Mouse (Mus musculus): ENCODE data around the gene Hoxa9. TPM values are rescaled to one million over a fixed set of nuclear protein-coding genes. Genes with fewer than 3 reads are reported as not detected.

Hoxa9 gene
- total RNA-seq, 1 experiment: 1.4 TPM

- Histone ChIP-seq H3K4me3 (ENCODE audit: insufficient read depth in 1 of 2, low read depth in 1 of 2, low read length in 2 of 2, poor library complexity in 1 of 2, severe bottlenecking in 1 of 2) (no peak overlapping the region), H3K9ac (ENCODE audit: insufficient read depth, low read depth, low read length, poor library complexity, severe bottlenecking) (no peak overlapping the region), H3K9me3 (ENCODE audit: control insufficient read depth, insufficient read depth, low read depth, low read length) (no peaks in the 10 kb centered on the region), H3K4me1 (ENCODE audit: control insufficient read depth in 2 of 2, insufficient read depth in 2 of 2, low read length in 2 of 2, poor library complexity in 1 of 2) (peaks cover 0 to 2% of the 10 kb centered on the region in 2 experiments; a peak in 1 of 4 replicates), H3K27ac (ENCODE audit: insufficient read depth, low read depth, low read length, poor library complexity, severe bottlenecking) (no peak overlapping the region), H3K36me3 (ENCODE audit: control insufficient read depth, insufficient read depth, low read length, poor library complexity, severe bottlenecking) (no peaks in the 10 kb centered on the region)
- in situ Hi-C loops (cut with MboI; ENCODE audit: low sequenced_read_pairs in 2 of 2, unreplicated experiment in 2 of 2): loop anchor here (10.0 to 25.0 kb wide), 2 partner anchors 61 to 1033 kb away; partner anchors contain the start of genes Creb5 (in 1 of the 2) and Evx1 (in 1 of the 2)
- no peak for TF ChIP-seq MAFK (IDR thresholded peaks at IDR 0.05; ENCODE audit: insufficient read depth, low read depth, low read length)
- no peak for TF ChIP-seq ZNF384 (IDR thresholded peaks at IDR 0.05; ENCODE audit: low read depth, low read length)
- TF ChIP-seq HCFC1 (IDR thresholded peaks at IDR 0.05; ENCODE audit: borderline replicate concordance, insufficient read depth, low read length): no peak
- no peak for TF ChIP-seq CHD2 (IDR thresholded peaks at IDR 0.05; ENCODE audit: low read depth, low read length)
- DNase-seq (ENCODE audit: low read depth, low spot score): no peak
Observed at GRCm38 (mm10) chr6:52253511-52254500, 22.9 kb upstream of the Hoxa9 start.

GRCm38 (mm10) chr6:52252775-52253376 is 22.0 kb upstream of the Hoxa9 start:
- H3K36me3 ChIP-seq (ENCODE audit: control insufficient read depth, insufficient read depth, low read length, poor library complexity, severe bottlenecking): no peaks in the 10 kb centered on the region
- peaks cover 0 to 2% of the 10 kb centered on the region in 2 experiments; a peak in 1 of 4 replicates for H3K4me1 ChIP-seq (ENCODE audit: control insufficient read depth in 2 of 2, insufficient read depth in 2 of 2, low read length in 2 of 2, poor library complexity in 1 of 2)
- no peak for DNase-seq (ENCODE audit: low read depth, low spot score)
- H3K4me3 ChIP-seq (ENCODE audit: insufficient read depth in 1 of 2, low read depth in 1 of 2, low read length in 2 of 2, poor library complexity in 1 of 2, severe bottlenecking in 1 of 2): no peak overlapping the region
- H3K9me3 ChIP-seq (ENCODE audit: control insufficient read depth, insufficient read depth, low read depth, low read length): no peaks in the 10 kb centered on the region
- H3K27ac ChIP-seq (ENCODE audit: insufficient read depth, low read depth, low read length, poor library complexity, severe bottlenecking): no peak overlapping the region
- TF ChIP-seq ZC3H11A (IDR thresholded peaks at IDR 0.05; ENCODE audit: borderline replicate concordance, low read depth, low read length) (no peak), MAFK (IDR thresholded peaks at IDR 0.05; ENCODE audit: insufficient read depth, low read depth, low read length) (no peak), ZNF384 (IDR thresholded peaks at IDR 0.05; ENCODE audit: low read depth, low read length) (no peak), HCFC1 (IDR thresholded peaks at IDR 0.05; ENCODE audit: borderline replicate concordance, insufficient read depth, low read length) (no peak), CHD2 (IDR thresholded peaks at IDR 0.05; ENCODE audit: low read depth, low read length) (no peak)
- no peak overlapping the region for H3K9ac ChIP-seq (ENCODE audit: insufficient read depth, low read depth, low read length, poor library complexity, severe bottlenecking)
- in situ Hi-C loops (cut with MboI; ENCODE audit: low sequenced_read_pairs in 2 of 2, unreplicated experiment in 2 of 2): loop anchor here (10.0 to 25.0 kb wide), 2 partner anchors 62 to 1034 kb away; partner anchors contain the start of genes Creb5 (in 1 of the 2) and Evx1 (in 1 of the 2)

GRCm38 (mm10) chr6:52252016-52252774 is 21.3 kb upstream of the Hoxa9 start:
- DNase-seq (ENCODE audit: low read depth, low spot score): no peak
- Histone ChIP-seq H3K4me3 (ENCODE audit: insufficient read depth in 1 of 2, low read depth in 1 of 2, low read length in 2 of 2, poor library complexity in 1 of 2, severe bottlenecking in 1 of 2) (no peak overlapping the region), H3K36me3 (ENCODE audit: control insufficient read depth, insufficient read depth, low read length, poor library complexity, severe bottlenecking) (no peaks in the 10 kb centered on the region), H3K27ac (ENCODE audit: insufficient read depth, low read depth, low read length, poor library complexity, severe bottlenecking) (no peak overlapping the region), H3K9me3 (ENCODE audit: control insufficient read depth, insufficient read depth, low read depth, low read length) (no peaks in the 10 kb centered on the region), H3K9ac (ENCODE audit: insufficient read depth, low read depth, low read length, poor library complexity, severe bottlenecking) (no peak overlapping the region), H3K4me1 (ENCODE audit: control insufficient read depth in 2 of 2, insufficient read depth in 2 of 2, low read length in 2 of 2, poor library complexity in 1 of 2) (peaks cover 0 to 2% of the 10 kb centered on the region in 2 experiments; a peak in 1 of 4 replicates)
- in situ Hi-C loops (cut with MboI; ENCODE audit: low sequenced_read_pairs in 2 of 2, unreplicated experiment in 2 of 2): loop anchor here (10.0 to 25.0 kb wide), 2 partner anchors 63 to 1035 kb away; partner anchors contain the start of genes Creb5 (in 1 of the 2) and Evx1 (in 1 of the 2)
- TF ChIP-seq MAFK (IDR thresholded peaks at IDR 0.05; ENCODE audit: insufficient read depth, low read depth, low read length) (no peak), CHD2 (IDR thresholded peaks at IDR 0.05; ENCODE audit: low read depth, low read length) (no peak), ZC3H11A (IDR thresholded peaks at IDR 0.05; ENCODE audit: borderline replicate concordance, low read depth, low read length) (no peak), ZNF384 (IDR thresholded peaks at IDR 0.05; ENCODE audit: low read depth, low read length) (no peak), HCFC1 (IDR thresholded peaks at IDR 0.05; ENCODE audit: borderline replicate concordance, insufficient read depth, low read length) (no peak)
